Mouse (Mus musculus): ENCODE data around the gene 9330182O14Rik.

- TF ChIP-seq CTCF (IDR thresholded peaks at IDR 0.05; ENCODE audit: low read depth, low read length): no peak
- TF ChIP-seq POLR2A (IDR thresholded peaks at IDR 0.05; ENCODE audit: extremely low read depth, insufficient read depth, low read length): no peak
Measured at GRCm38 (mm10) chr15:40169061-40169460, 34.9 kb downstream of the 9330182O14Rik start.
